Mouse (Mus musculus) frontal cortex, postnatal 25 days (tissue): ENCODE data around the gene Tmco4.

ENCODE experiments used
- DNase-seq, 2 experiments: peaks; one replicate each; pipeline ENCODE4 v3.0.0; 2022; ENCODE audit warnings: low spot score in 2 of 2

Gene Tmco4

GRCm38 (mm10) chr4:139092356-139093195 is 119.9 kb downstream of the Tmco4 start, which contains the start of gene Nbl1:
Gene Nbl1 (minus strand): TSS chr4:139092993.
- no peak for DNase-seq

- DNase-seq, result no peak
These were observed 120.5 kb downstream of the Tmco4 start for GRCm38 (mm10) chr4:139093196-139093530.

- no peak for DNase-seq
These were observed 122.7 kb downstream of the Tmco4 start for GRCm38 (mm10) chr4:139095406-139095805.

- no peak for DNase-seq
These were observed 123.5 kb downstream of the Tmco4 start for GRCm38 (mm10) chr4:139096201-139096600.

GRCm38 (mm10) chr4:139100326-139100725 is 127.6 kb downstream of the Tmco4 start:
- no peak for DNase-seq

GRCm38 (mm10) chr4:139101546-139101945 is 128.9 kb downstream of the Tmco4 start:
- DNase-seq, result no peak

GRCm38 (mm10) chr4:139105453-139105852 is 132.8 kb downstream of the Tmco4 start:
- DNase-seq, result no peak
